Mouse (Mus musculus) cerebellum, adult 8-10 months (tissue): ENCODE results near the gene Tagln2.
A peak's percentile ranks its signal among the peaks of the same experiment; 100 is the strongest.

ENCODE experiments used
- DNase-seq: peaks from one replicate; pipeline ENCODE4 v3.0.0; 2022

Tagln2 gene

GRCm38 (mm10) chr1:172481540-172482280 lies 18.1 kb upstream of the Tagln2 start, which contains the start of gene Igsf9:
Gene Igsf9 (plus strand): TSS chr1:172481788.
- peak; percentile 66 for DNase-seq

GRCm38 (mm10) chr1:172482518-172483360 lies 17.1 kb upstream of the Tagln2 start:
- DNase-seq = no peak

DNA sequence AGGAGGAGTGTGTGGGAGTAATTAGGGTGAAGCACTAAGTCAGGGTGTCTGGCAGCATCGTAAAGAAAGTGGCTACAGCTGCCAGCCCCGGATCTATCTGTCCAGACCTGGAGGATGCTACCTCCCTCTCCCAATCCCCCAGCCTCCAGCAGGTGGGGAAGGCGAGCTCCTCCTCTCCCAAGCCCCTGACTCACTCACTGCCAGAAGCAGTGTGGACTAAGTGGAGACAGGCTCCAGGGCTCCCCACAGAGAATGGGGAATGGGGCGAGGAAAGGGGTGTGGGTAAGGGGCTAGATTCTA lies 16.5 kb upstream of the Tagln2 start:
- DNase-seq = no peak

- no peak for DNase-seq
Observed at GRCm38 (mm10) chr1:172484236-172484635, 15.6 kb upstream of the Tagln2 start.

GRCm38 (mm10) chr1:172484671-172485070 lies 15.2 kb upstream of the Tagln2 start:
- DNase-seq = no peak

DNA sequence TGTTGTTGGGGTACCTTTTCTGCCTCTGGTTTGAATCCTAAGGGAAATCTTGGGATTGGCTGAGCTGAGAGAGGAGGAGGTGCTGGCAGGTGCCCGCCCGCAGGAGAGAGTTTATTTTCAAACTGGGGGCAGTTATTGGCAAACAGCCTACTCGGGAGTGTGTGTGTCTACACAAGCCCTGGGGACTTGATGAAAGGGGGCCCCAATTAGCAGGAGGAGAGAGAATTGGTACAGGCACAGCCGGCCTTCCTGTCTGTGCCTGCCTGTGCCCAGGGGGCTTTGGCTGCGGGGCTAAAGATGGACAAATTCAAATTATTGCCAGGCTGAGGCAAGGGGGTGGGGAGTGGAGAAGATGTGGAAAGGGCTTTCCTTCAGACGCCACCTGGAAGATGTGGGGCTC lies 14.0 kb upstream of the Tagln2 start:
- DNase-seq = no peak

- DNase-seq = no peak
Observed at GRCm38 (mm10) chr1:172486236-172486635, 13.6 kb upstream of the Tagln2 start.

- no peak for DNase-seq
Observed at GRCm38 (mm10) chr1:172486651-172487050, 13.2 kb upstream of the Tagln2 start.

- no peak for DNase-seq
Observed at GRCm38 (mm10) chr1:172487859-172488258, 12.0 kb upstream of the Tagln2 start.

DNA sequence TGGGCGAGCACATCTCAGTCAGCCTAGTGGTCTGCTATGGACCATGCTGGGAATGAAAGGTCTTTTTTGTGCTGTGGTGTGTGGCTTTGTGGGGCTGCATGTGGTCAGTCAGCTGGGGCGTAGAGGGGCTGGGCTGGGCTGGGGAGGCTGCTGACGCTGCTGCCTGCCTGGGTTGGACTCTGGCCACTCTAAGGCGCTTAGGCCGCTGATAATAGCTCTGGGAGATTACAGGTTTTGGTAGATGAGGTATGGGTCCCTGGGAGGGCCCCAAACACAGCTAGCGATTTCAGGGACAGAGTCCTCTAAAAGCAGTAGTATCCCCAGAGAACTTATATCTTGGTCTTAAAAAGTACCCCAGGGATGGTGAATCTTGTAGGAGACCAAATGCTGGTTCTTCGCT lies 11.0 kb upstream of the Tagln2 start:
- DNase-seq = no peak

DNA sequence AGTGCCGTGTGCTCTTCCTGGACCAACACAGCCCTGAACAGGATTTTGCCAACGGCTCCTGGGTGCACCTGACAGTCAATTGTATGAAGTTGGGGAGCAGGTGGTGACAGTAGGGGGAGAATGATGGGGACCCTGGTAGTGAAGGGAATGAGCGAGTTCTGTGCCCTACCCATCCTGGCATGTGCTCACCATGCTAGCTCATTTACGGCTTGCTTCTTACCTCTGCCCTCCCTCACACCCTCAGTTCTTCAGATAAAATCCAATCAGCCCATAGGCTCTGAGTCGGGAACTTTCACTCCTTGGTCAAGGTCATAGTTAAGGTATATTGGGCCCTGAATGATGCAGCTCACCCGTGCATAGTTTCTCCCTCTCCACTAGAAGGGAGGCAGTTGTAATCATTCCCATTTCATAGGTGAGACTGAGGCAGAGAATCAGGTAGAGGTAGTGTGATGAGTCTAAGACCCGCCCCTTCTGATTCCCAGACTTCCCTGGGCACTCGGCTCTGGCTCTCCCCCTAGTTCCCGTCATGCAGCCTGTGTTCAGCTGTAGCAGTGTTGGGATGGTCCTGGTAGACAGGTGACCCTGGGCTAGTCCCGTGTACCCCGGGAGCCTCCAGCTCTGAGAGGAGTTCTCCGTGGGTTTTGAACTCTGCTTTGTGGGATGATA lies 10.1 kb upstream of the Tagln2 start:
- peak; percentile 10 for DNase-seq

- DNase-seq = peak; percentile 88
Observed at GRCm38 (mm10) chr1:172490261-172490661, 9.6 kb upstream of the Tagln2 start.

- DNase-seq = no peak
Observed at GRCm38 (mm10) chr1:172492047-172492446, 7.8 kb upstream of the Tagln2 start.

DNA sequence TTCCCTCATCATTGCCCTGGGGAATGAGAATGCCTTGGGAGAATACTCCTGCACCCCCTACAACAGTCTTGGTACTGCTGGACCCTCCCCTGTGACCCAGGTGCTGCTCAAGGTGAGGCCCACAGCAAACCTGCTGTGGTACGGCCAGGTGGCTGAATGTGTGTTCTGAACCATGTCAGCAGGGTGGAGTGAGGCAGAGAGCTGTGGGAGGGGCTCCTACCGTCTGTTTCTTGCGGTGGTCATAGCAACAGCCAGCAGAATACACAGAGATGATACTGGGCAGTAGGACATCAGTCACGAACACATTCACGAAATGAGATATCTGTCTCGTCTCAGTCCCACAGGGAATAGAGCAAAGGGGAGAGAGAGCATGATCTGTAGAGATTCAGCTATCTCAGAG lies 6.3 kb upstream of the Tagln2 start:
- DNase-seq = no peak

GRCm38 (mm10) chr1:172496030-172496429 lies 3.8 kb upstream of the Tagln2 start:
- no peak for DNase-seq

GRCm38 (mm10) chr1:172497428-172497827 lies 2.4 kb upstream of the Tagln2 start:
- DNase-seq = no peak

- DNase-seq = no peak
Observed at GRCm38 (mm10) chr1:172500451-172501370, 864 bp downstream of the Tagln2 start.

- no peak for DNase-seq
Observed at GRCm38 (mm10) chr1:172501371-172502144, 1.7 kb downstream of the Tagln2 start.

GRCm38 (mm10) chr1:172502145-172503110 lies 2.6 kb downstream of the Tagln2 start:
- no peak for DNase-seq
